Mouse (Mus musculus): ENCODE results near the gene Cnksr1.

GRCm38 (mm10) chr4:134257198-134258009, 19.2 kb upstream of the Cnksr1 start:
- TF ChIP-seq POLR2A (IDR thresholded peaks at IDR 0.05; ENCODE audit: borderline replicate concordance, extremely low read depth, low read depth, low read length) (no peak), CTCF (IDR thresholded peaks at IDR 0.05; ENCODE audit: insufficient read depth, low read length) (no peak)
